Mouse (Mus musculus) intestine, embryonic 14.5 days (tissue): ENCODE data around the gene Cnnm2. TPM values are rescaled to one million over a fixed set of nuclear protein-coding genes. Genes with fewer than 3 reads are reported as not detected.

Experiments
- ATAC-seq: fragments of 200-750 bp; cut with Nextera tagmentation; replicated peaks from 2 replicates; pipeline ENCODE4 v1.8.0; 2017; ENCODE audit warnings: low read depth, moderate number of reproducible peaks, moderate TSS enrichment, moderate library complexity; ENCODE audit not compliant: low FRiP score, low TSS enrichment
- DNase-seq: peaks from one replicate; pipeline ENCODE4 v3.0.0-alpha.2; 2018; ENCODE audit warnings: low spot score
- H3K27ac ChIP-seq: fragments of 300-500 bp; sonication (generic); 2 replicates; pipeline ENCODE4 v1.5.1; 2014; ENCODE audit warnings: low read depth, mild to moderate bottlenecking, control low read depth
- H3K27me3 ChIP-seq: fragments of 300-500 bp; sonication (generic); replicated peaks from 2 replicates; pipeline ENCODE4 v1.6.1; 2014; ENCODE audit warnings: low read length, control low read depth; ENCODE audit not compliant: control insufficient read depth, insufficient read depth
- H3K36me3 ChIP-seq: fragments of 300-500 bp; sonication (generic); 2 replicates; pipeline ENCODE4 v1.6.1; 2014; ENCODE audit warnings: low read length, control low read depth; ENCODE audit not compliant: control insufficient read depth, insufficient read depth
- H3K4me1 ChIP-seq: fragments of 300-500 bp; sonication (generic); replicated peaks from 2 replicates; pipeline ENCODE4 v1.6.1; 2014; ENCODE audit warnings: low read length, control low read depth, mixed read lengths; ENCODE audit not compliant: control insufficient read depth, insufficient read depth
- H3K4me2 ChIP-seq: fragments of 300-500 bp; sonication (generic); 2 replicates; pipeline ENCODE4 v1.6.1; 2014; ENCODE audit warnings: low read length
- H3K4me3 ChIP-seq: fragments of 300-500 bp; sonication (generic); 2 replicates; pipeline ENCODE4 v1.5.1; 2014; ENCODE audit warnings: low read depth, low read length, control low read depth, mixed read lengths
- H3K9ac ChIP-seq: fragments of 300-500 bp; sonication (generic); 2 replicates; pipeline ENCODE4 v1.6.1; 2014; ENCODE audit warnings: mild to moderate bottlenecking, low read length
- H3K9me3 ChIP-seq: fragments of 300-500 bp; sonication (generic); 2 replicates; pipeline ENCODE4 v1.6.1; 2016; ENCODE audit warnings: low read length, control low read depth; ENCODE audit not compliant: control insufficient read depth
- WGBS: fragments of 180-500 bp; shearing (Covaris S2); extraction: QIAGEN DNeasy Blood & Tissue Kit; methylation state at CpG from one replicate; pipeline ENCODE4 v1.1.7; 2014; 5-methylcytosine and 5-hydroxymethylcytosine counted together
- polyA plus RNA-seq: library from polyadenylated mRNA; unstranded; fragments of >200 nt; fragmentation: Nextera tagmentation; extraction: Ambion mirVana; gene quantifications from 2 replicates; pipeline ENCODE4 v1.2.1, GENCODE M21; 2014

Cnnm2 gene
- polyA plus RNA-seq, 1 experiment from 2014 or later = 2.2 TPM

GRCm38 (mm10) chr19:46926951-46927350 lies 165.6 kb downstream of the Cnnm2 start:
- no peak overlapping the region for H3K4me3 ChIP-seq
- peaks cover 6% of the 10 kb centered on the region; the same call in 1 of the 2 replicates for H3K4me1 ChIP-seq
- no peak overlapping the region for H3K27ac ChIP-seq
- no peaks in the 10 kb centered on the region for H3K9me3 ChIP-seq
- no peak overlapping the region for H3K9ac ChIP-seq
- ATAC-seq (no peak), DNase-seq (no peak)
- WGBS = 39% methylated on average over 5 of the region's 5 CpGs
- H3K4me2 ChIP-seq = no peak overlapping the region
- H3K36me3 ChIP-seq = peaks cover 11% of the 10 kb centered on the region; the same call in 1 of the 2 replicates
- no peaks in the 10 kb centered on the region for H3K27me3 ChIP-seq

DNA sequence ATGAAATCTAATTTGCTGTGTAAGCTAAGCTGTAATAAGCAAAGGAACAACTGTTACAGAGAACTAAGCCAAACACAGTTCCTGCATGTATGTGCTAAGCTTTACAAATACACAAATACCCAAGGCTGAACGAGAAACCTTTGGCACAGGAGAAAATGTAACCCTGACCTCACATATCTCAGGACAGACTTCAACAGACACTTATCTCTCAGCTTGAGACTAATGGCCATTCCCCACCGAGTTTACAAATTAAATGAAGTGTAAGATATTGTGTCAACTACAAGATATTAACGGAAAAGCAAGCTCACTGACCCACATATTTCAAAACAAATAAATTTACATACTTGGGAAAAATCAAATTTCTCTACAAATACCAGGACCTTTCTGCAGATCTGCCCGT lies 166.7 kb downstream of the Cnnm2 start:
- DNase-seq (no peak), ATAC-seq (no peak)
- no peak overlapping the region for H3K27ac ChIP-seq
- H3K27me3 ChIP-seq = no peaks in the 10 kb centered on the region
- 56% methylated on average over 4 of the region's 4 CpGs for WGBS
- H3K36me3 ChIP-seq = 0 out of 2 replicates have a peak, but pooled peaks cover 6% of the 10 kb centered on the region
- peaks cover 6% of the 10 kb centered on the region; the same call in 1 of the 2 replicates for H3K4me1 ChIP-seq
- H3K9ac ChIP-seq = no peak overlapping the region
- H3K4me3 ChIP-seq = no peak overlapping the region
- H3K4me2 ChIP-seq = no peak overlapping the region
- H3K9me3 ChIP-seq = no peaks in the 10 kb centered on the region

- no peaks in the 10 kb centered on the region for H3K27me3 ChIP-seq
- H3K9me3 ChIP-seq = no peaks in the 10 kb centered on the region
- H3K4me2 ChIP-seq = no peak overlapping the region
- H3K4me3 ChIP-seq = no peak overlapping the region
- DNase-seq = no peak
- WGBS = 45% methylated on average over 6 of the region's 6 CpGs
- no peak overlapping the region for H3K27ac ChIP-seq
- H3K9ac ChIP-seq = no peak overlapping the region
- no peaks in the 10 kb centered on the region for H3K36me3 ChIP-seq
- peaks cover 6% of the 10 kb centered on the region; the same call in 1 of the 2 replicates for H3K4me1 ChIP-seq
- no peak for ATAC-seq
Measured at GRCm38 (mm10) chr19:46929044-46929587, 167.7 kb downstream of the Cnnm2 start.

Other genes with a start within 250 kb of the Cnnm2 start
- gene Arl3, start 188.4 kb upstream of the Cnnm2 start, polyA plus RNA-seq = 64.3 and 73.9 TPM in 2 replicates
- 18.2 and 19.2 TPM in 2 replicates for gene Sfxn2, start 188.2 kb upstream of the Cnnm2 start, polyA plus RNA-seq
- gene Wbp1l, start 162.5 kb upstream of the Cnnm2 start, polyA plus RNA-seq = 39.6 and 40.2 TPM in 2 replicates
- gene Cyp17a1, start 88.4 kb upstream of the Cnnm2 start, polyA plus RNA-seq = 0.23 TPM in 1 of 2 replicates, not detected in the other
- 17.5 and 18.0 TPM in 2 replicates for gene Borcs7, start 71.7 kb upstream of the Cnnm2 start, polyA plus RNA-seq
- 45.6 and 50.6 TPM in 2 replicates for gene As3mt, start 54.1 kb upstream of the Cnnm2 start, polyA plus RNA-seq